Mouse (Mus musculus) left cerebral cortex, postnatal 36 days (tissue): ENCODE measurements around the gene H2-Oa. TPM values are rescaled to one million over a fixed set of nuclear protein-coding genes. Genes with fewer than 3 reads are reported as not detected.

Experiments used
- DNase-seq, 2 experiments: peaks; one replicate each; pipeline ENCODE4 v3.0.0; 2021 to 2022; ENCODE audit warnings: low spot score in 2 of 2, mixed read lengths in 1 of 2
- intact Hi-C: fragments of 180-260 bp; cut with DNase I; formaldehyde crosslinking; loops from one replicate; pipeline ENCODE4 v1.15.1; 2025
- total RNA-seq, 2 experiments: library from RNA; stranded (reverse); gene quantifications; 2 replicates each; pipeline ENCODE4 v1.2.3; 2021

H2-Oa gene
- total RNA-seq: under 1 TPM in 1 of 2 experiments, not detected in 1; 0.79 TPM

DNA sequence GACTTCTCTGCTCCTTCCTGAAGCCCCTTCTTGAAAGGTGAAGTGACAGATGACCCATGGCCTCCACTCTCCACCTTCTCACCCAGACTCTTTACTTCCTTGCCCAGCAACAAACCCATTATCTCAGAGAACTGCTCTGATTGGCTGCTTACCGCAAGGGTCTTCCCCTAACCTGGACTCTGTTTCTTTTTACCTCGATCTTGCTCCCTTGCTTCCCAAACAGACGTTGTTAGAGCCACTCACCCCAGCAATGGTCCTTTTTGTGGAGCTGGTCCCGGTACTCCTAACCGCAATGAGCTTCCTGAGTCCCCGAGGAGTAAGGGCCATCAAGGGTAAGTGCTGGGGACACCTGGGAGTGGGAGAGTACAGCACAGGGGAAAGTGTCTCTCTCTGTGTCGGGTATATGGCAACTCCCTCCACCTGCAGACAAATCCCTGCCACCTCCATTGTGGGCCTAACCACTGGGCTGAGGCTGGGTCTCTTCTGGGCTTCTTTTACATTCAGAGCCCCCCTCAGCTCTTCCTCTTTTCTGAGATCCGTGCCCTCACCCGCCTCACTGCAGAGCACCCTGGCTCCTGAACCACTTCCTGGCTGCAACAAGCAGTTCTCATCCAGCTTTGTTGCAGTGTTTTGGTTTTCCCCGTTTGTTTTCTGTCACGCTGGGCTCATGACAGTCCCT, at the start of gene H2-Oa:
H2-Oa (plus strand) TSS at position 144 of the 679 bp plus-strand sequence.
- intact Hi-C loops: no loop called here
- no peak for DNase-seq

GRCm38 (mm10) chr17:34045941-34046340, 46.2 kb upstream of the H2-Oa start:
- DNase-seq: no peak
- intact Hi-C loops: no loop called here

GRCm38 (mm10) chr17:34047404-34048050, 44.6 kb upstream of the H2-Oa start:
- intact Hi-C loops: no loop called here

DNA sequence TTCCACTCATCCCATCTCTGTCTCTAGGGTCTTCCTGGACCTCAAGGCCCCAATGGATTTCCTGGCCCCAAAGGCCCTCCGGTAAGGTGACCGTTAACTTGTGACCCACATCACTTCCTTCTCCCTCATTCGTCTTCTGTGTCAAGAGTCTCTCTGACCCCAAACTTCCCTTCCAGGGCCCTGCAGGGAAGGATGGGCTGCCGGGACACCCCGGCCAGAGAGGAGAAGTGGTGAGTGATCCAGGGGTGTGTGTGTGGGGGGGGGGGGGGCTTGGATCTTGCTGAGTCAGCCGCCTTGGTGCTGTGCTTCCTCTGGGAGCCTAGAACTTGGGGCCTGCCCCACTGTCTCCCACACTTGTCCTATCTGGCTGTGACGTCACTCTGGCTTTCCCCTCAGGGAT, 34.9 kb upstream of the H2-Oa start:
- intact Hi-C loops: no loop called here
- no peak for DNase-seq

More at GRCm38 (mm10) chr17:34047404-34048050, 44.6 kb upstream of the H2-Oa start:
- no peak for DNase-seq

- intact Hi-C loops: no loop called here
Observed at GRCm38 (mm10) chr17:34068864-34069263, 23.3 kb upstream of the H2-Oa start.

DNA sequence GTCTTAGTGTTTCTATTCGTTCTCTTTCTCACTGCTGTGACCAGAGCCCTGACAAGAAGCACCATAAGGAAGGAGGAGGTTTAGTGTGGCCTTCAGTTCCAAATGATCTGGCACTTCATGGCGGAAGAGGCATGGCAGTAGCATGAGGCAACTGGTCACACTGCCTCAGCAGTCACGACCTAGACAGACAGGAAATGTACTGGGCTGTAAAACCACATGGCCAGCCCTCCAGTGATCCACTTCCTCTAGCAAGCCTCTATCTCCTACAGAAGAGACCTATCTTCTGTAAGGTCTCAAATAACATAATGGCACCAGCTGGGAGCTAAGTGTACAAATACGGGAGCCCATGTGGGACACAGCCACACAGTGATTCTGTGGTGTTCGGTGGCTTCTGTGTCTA, 20.0 kb upstream of the H2-Oa start:
- DNase-seq: no peak
- intact Hi-C loops: no loop called here

More at GRCm38 (mm10) chr17:34068864-34069263, 23.3 kb upstream of the H2-Oa start:
- DNase-seq: no peak

GRCm38 (mm10) chr17:34075271-34075670, 16.9 kb upstream of the H2-Oa start:
- peak; percentile 32 to 53 for DNase-seq
- intact Hi-C loops: loop anchor here (5.0 kb wide), 1 partner anchor 92 kb away; no protein-coding TSS in a partner anchor

- DNase-seq: peak; percentile 16 to 43
- intact Hi-C loops: loop anchor here (5.0 kb wide), 1 partner anchor 90 kb away; no protein-coding TSS in a partner anchor
Observed at GRCm38 (mm10) chr17:34077549-34077948, 14.6 kb upstream of the H2-Oa start.

- no peak for DNase-seq
- intact Hi-C loops: loop anchor here (5.0 kb wide), 1 partner anchor 89 kb away; no protein-coding TSS in a partner anchor
Observed at GRCm38 (mm10) chr17:34078148-34078547, 14.0 kb upstream of the H2-Oa start.

- no peak for DNase-seq
- intact Hi-C loops: loop anchor here (5.0 kb wide), 1 partner anchor 88 kb away; no protein-coding TSS in a partner anchor
Observed at GRCm38 (mm10) chr17:34079002-34079401, 13.1 kb upstream of the H2-Oa start.

GRCm38 (mm10) chr17:34079621-34080020, 12.5 kb upstream of the H2-Oa start:
- intact Hi-C loops: loop anchor here (5.0 kb wide), 1 partner anchor 88 kb away; no protein-coding TSS in a partner anchor
- DNase-seq: peak in 1 of 2 experiments; percentile 13

GRCm38 (mm10) chr17:34083104-34083503, 9.0 kb upstream of the H2-Oa start:
- intact Hi-C loops: no loop called here
- no peak for DNase-seq

GRCm38 (mm10) chr17:34087386-34087785, 4.8 kb upstream of the H2-Oa start:
- no peak for DNase-seq
- intact Hi-C loops: no loop called here

- intact Hi-C loops: no loop called here
- no peak for DNase-seq
Observed at GRCm38 (mm10) chr17:34088124-34088523, 4.0 kb upstream of the H2-Oa start.

GRCm38 (mm10) chr17:34090923-34091322, 1.2 kb upstream of the H2-Oa start:
- DNase-seq: no peak
- intact Hi-C loops: no loop called here

GRCm38 (mm10) chr17:34093199-34093874, 1.2 kb downstream of the H2-Oa start:
- DNase-seq: no peak
- intact Hi-C loops: no loop called here

GRCm38 (mm10) chr17:34094283-34095035, 2.3 kb downstream of the H2-Oa start:
- intact Hi-C loops: no loop called here
- no peak for DNase-seq

- intact Hi-C loops: no loop called here
Observed at GRCm38 (mm10) chr17:34096497-34097010, 4.4 kb downstream of the H2-Oa start.

GRCm38 (mm10) chr17:34097272-34097671, 5.1 kb downstream of the H2-Oa start:
- intact Hi-C loops: no loop called here
- no peak for DNase-seq

More at GRCm38 (mm10) chr17:34096497-34097010, 4.4 kb downstream of the H2-Oa start:
- DNase-seq: no peak
